Mouse (Mus musculus) kidney, postnatal 36 days (tissue): ENCODE data around the gene Washc3.

Source experiments
- DNase-seq, 2 experiments: peaks; one replicate each; pipeline ENCODE4 v3.0.0; 2021 to 2022; ENCODE audit warnings: mixed read lengths in 2 of 2

Washc3 gene

DNA sequence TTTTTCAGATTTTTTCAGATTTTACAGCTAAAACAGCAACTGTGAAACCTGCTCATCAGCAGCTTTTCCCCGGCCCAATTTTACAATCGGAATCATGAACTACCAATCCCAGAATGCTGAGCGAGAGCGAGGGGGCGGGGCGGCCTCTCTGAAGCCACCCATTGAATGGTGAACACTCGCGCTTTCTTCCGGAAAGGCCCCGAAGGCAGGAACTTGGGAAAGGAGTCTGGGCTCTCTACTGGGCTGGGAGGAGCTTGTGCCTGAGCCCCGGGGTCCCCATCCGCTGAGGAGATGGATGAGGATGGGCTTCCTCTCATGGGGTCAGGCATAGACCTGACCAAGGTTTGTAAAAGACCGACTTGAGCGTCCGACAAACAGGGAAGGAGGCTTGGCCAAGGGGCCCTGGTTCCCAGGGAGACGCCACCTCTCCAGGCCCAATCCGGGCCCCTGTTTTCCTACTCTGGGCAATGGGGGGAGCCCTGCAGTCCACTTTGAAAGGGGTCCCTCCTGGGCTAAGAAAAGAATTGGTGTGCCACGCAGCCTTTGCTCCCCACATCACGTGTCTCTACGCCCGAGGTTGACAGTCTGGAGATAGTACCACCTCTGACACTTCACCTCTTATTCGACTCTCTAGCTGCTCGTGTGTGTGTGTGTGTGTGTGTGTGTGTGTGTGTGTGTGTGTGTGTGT lies at the start of gene Washc3:
TSS of gene Washc3 (plus strand) at position 143 of the 688 bp plus-strand sequence.
- DNase-seq, result peak; percentile 95 to 97

DNA sequence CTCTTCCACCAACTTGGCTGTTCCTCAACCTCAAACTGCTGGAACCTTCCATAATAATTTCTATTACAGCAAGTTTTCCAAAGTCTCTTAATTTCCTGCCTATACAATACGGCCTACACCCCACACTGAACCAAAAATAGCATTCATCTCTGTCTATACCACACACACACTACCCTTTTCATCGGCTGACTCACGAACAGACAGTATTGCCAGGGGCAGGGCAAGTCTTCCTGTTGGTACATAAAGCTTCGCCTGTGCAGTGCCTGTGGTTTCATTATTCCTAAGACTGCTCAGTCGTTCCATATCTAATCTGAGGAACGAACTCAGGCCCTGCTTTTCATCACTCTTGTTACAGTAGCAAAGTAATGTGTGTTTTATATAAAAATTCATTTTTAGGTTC lies 49.2 kb upstream of the Washc3 start:
- DNase-seq, result no peak

GRCm38 (mm10) chr10:88162096-88162495 lies 38.8 kb upstream of the Washc3 start:
- no peak for DNase-seq

DNA sequence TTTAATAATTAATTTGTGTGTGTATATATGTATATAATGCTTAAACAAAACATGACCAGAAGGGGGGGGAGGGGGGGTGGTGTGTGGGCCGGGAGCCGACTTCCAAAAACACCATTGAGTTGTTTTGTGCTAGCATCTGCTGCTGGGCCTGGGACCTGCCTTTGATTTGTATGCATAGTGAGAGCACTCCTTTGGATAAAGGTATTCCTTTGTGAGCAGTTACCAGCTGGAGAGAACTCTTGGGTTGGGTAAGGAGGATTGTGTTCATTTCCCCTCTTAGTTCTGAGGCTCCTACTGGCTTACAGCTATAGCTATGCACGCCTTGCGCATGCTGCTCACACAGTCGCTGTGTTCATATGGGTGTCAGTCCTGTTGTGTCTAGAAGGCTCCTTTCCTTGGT lies 38.2 kb upstream of the Washc3 start:
- no peak for DNase-seq

DNA sequence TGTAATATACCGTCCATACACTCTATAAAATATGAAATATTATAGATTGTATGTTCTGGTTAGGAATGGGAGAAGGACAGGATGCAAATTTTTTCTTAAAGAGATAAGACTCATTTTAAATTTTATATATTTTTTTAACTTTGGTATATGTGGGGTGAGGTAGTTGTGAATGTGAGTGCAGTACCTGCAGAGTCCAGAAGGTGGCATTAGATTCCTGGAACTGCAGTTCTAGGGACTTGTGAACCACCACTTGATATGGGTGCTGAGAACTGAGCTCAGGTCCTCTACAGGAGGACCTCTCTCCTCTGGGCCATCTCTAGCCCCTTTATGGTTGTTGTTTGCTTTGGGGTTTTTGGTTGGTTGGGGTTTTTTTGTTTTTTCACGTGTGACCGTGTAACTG lies 34.7 kb upstream of the Washc3 start:
- peak in 1 of 2 experiments; percentile 38 for DNase-seq

DNA sequence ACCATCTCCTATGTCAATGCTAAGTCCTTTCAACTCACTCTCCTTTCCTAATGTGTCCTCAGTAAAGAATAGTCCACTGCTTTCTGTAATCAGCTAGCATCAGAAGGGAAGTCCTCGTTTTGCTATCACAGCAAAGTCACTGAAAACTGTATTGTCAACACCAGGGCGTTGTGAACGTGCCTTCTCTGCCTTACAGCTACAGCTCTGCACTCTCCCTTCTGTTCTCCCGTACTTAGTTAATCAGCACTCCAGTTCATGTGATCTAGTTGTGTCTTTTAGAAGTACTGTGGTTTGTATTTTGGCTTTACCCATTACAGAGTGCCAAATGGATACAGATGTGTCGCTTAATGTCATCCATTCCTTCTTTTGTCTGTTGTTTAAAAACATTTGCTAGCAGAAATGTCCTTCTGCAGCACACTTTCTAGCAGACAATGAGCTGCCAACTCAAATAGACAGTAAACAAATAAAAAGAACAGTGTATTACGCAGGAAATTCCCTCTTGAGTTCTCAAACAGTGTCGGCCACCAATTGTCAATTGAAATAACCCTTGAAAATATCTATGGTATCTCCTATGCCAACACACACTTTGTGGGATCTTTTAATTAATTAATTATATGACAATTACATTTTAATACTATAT lies 33.3 kb upstream of the Washc3 start:
- DNase-seq, result no peak

DNA sequence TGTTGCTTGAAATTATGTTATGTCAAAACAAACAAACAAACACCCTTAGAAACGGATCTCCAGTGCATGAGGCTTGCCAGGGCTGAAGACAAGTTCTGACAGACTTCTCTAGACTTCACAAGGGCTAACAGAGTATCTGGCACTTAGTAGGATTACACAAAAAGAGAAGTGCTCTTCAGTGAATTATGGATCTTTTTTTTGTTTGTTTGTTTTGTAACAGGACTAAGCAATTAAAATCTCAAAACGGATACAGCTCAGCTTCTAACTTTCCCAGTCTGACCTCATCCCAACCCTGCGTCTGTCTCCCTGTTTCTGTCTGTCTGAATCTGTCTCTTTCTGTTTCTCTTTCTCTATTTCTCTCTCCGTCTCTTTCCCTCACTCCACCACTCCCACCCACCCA lies 352 bp upstream of the Washc3 start:
- peak in 1 of 2 experiments; percentile 4 for DNase-seq

- no peak for DNase-seq
Measured at GRCm38 (mm10) chr10:88201650-88202049, 757 bp downstream of the Washc3 start.

DNA sequence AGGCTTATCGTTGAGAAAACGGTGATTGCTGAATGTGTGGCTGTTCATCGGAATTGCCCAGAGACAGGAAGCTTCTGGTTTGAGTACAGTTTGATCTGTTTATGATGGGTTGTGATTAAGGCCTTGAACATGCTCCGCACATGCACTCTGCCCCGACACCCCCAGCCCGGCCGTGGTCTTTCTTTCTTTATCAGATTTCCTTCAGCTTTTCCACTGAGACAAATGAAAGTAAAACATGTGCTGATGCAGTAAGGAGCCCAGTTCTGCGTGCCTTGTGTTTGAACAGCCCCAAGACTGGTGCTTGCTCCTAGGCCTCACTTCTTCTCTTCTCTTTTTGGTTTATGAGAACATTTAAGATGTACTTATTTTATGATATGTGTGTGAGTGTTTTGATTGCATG lies 1.7 kb downstream of the Washc3 start:
- DNase-seq, result no peak

DNA sequence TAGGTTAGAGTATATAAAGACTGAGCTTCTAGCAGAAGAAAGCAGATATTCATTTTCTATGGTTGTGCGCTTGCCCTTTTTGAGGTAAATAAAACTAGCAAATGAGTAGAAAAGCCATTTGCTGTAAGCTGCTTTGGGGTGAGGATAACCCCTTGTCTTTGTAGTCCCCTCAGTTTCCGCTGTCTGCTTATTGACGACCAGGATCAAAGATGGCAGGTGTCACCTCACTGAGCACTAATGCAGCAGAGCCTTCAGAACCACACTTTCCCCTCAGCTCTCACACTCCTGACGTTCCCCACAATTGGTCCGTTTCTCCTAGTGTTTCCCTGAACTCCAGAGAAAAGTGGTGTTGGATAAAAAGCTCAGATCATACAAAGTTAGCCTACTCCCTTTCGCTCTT lies 2.3 kb downstream of the Washc3 start:
- DNase-seq, result no peak

GRCm38 (mm10) chr10:88212644-88213043 lies 11.8 kb downstream of the Washc3 start:
- no peak for DNase-seq

DNA sequence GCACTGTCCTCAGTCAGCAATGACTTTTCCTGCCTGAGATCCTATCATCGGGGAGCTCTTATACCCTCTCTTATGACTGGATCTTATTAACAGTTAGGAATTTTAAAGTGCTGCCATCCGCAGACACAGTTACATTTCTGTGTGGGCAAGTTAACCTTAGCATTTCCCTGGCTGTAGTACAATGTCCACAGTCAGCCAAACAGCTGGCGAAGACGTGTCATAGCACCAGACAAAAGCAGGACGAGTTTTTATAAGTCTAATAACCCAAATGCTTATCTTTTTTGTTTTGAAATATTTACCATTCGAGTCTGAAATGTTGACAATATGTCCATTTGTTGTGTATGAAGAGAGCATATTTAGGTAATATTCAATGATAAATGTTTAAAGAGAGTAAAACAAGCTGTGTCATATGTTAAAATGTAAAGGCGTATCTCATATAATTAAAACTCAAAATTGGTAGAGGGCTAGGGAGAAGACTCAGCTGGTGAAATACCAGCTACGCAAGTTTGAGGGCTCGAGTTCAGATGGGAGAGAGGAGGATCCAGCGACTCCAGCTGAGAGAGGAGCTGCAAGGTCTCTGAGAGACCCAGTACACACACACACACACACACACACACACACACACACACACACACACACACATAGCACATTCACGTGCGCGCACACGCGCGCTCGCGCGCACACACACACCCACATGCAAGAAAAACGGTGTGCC lies 14.1 kb downstream of the Washc3 start:
- DNase-seq, result no peak

DNA sequence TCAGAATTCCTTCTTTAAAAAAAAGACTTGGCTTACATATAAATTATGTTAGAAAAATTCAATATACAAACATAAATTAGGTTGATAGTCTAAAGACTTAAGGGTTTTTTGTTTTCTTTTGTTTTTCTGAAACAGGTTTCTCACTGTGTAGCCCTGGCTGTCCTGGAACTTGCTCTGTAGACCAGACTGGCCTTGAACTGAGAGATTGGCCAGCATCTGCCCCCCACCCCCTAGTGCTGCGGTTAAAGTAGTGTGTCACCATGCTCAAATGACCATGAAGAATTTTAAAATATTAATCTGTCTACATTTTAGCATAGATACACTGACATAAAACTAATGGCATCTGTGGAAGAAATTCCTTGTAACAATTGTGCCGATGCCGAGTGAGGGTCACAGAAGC lies 17.3 kb downstream of the Washc3 start:
- DNase-seq, result no peak

GRCm38 (mm10) chr10:88221718-88222117 lies 20.8 kb downstream of the Washc3 start:
- no peak for DNase-seq

GRCm38 (mm10) chr10:88225421-88225820 lies 24.5 kb downstream of the Washc3 start:
- DNase-seq, result no peak

DNA sequence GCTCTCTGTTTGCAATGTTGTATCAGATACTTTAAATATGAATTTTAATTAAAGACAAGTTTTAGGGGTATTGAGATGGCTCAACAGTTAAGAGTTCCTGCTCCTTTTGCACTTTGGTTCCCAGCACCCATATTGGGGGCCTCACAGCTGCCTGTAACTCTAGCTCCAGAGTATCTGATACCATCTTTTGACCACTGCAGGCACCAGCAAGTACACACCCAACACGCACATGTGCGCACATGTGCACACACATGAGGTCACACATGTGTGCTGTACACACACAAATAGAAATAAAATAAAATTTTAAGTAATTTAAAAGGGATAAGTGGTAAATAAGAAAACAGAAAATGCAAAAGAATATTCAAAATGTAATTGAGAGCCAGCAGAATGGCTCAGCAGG lies 27.1 kb downstream of the Washc3 start:
- DNase-seq, result no peak

- no peak for DNase-seq
Measured at GRCm38 (mm10) chr10:88228521-88229017, 27.7 kb downstream of the Washc3 start.

GRCm38 (mm10) chr10:88231671-88232070 lies 30.8 kb downstream of the Washc3 start:
- DNase-seq, result no peak

GRCm38 (mm10) chr10:88232765-88233164 lies 31.9 kb downstream of the Washc3 start:
- no peak for DNase-seq

- no peak for DNase-seq
Measured at GRCm38 (mm10) chr10:88244681-88245080, 43.8 kb downstream of the Washc3 start.

DNA sequence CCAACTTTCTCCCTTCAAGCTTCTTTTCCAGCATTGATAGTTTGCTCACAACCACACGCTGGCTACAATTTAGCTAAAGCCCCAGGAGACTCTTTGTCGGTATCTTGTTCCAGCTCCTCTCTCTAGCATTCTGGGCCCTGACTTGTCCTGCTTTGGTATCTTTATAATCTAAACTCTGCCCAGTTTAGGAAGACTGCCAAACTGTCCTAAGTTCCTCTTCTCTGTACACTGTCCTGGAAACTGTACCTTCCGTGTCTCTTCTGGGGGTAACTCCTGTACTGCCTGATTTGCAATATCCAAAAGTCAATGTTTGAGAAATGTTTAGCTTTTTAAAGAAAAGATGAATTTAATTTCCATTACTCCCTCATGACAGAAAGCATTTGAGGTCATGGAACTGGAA lies 49.4 kb downstream of the Washc3 start:
- no peak for DNase-seq

DNA sequence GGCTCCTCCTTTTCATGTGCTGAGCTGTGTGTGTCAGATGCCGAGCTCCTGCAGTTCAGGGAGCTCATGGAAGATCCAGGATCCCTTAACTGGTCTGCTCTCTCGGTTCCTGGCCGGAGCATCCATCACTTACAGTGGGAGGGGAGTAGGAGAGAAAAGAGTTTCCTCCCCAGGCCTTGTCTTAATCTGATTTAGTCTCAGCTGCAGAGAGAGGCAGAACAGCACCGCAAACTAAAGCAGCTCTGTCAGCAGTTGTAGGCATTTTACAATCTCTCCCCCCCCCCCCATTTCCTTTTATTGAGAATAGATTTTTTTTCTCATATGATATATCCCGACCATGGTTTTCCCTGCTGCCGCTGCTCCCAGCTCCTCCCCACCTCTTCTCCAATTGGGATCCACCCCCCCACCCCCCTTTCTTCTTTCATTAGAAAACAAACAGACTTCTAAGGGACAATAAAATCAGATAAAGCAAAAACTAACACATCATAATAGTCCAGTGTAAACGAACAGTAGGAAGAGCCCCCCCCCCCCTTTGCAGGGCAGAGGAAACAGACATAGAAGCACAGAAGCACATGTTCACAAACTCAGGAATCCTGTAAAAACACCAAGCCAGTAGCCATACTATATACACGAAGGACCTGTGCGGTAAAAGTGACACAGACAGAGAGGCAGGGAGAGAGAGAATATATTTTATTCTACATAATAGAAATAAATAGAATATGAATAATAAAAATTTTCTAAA lies 51.4 kb downstream of the Washc3 start:
- DNase-seq, result no peak

DNA sequence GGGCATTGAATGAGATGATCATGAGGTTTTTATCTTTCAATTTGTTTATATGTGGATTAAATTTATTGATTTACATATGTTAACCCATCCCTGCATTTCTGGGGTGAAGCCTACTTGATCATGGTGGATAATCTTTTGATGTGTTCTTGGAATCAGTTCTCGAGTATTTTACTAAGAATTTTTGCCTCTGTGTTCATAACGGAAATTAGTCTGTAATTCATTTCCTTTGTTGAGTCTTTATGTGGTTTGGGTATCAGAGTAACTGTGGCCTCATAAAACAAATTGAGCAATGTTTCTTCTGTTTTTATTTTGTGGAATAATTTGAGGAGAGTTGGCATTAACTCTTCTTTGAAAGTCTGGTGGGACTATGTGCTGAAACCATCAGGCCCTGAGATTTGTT lies 54.7 kb downstream of the Washc3 start:
- DNase-seq, result no peak
